Mouse (Mus musculus) B cell, adult 62 days (primary cell): ENCODE results near the gene St8sia2. TPM values are rescaled to one million over a fixed set of nuclear protein-coding genes. Genes with fewer than 3 reads are reported as not detected.

Experiments
- total RNA-seq: library from RNA; stranded (reverse); gene quantifications from 4 replicates; pipeline ENCODE4 v1.2.4, GENCODE M21; 2023

St8sia2 gene
- not detected in 4 replicates for total RNA-seq

GRCm38 (mm10) chr7:74013601-74014175 lies at the start of gene St8sia2:
St8sia2 (minus strand) TSS chr7:74013690.

